Mouse (Mus musculus): ENCODE data around the gene Gm28036.
"Not testable (repeated sequence)": the region's sequence is repeated elsewhere in the genome, so short reads cannot be mapped to it uniquely, and the experiment has no call there.

The Gm28036 gene

GRCm38 (mm10) chr2:156126992-156127391 lies at the start of gene Gm28036:
Gm28036 (minus strand) TSS chr2:156127092.
- DNase-seq (ENCODE audit: low spot score in 2 of 2) = no peak

GRCm38 (mm10) chr2:156166557-156166956 lies 39.7 kb upstream of the Gm28036 start:
- no peak for DNase-seq (ENCODE audit: low spot score in 2 of 2)

GRCm38 (mm10) chr2:156165478-156165877 lies 38.6 kb upstream of the Gm28036 start:
- DNase-seq (ENCODE audit: low spot score in 2 of 2) = no peak

- no peak for DNase-seq (ENCODE audit: low spot score in 2 of 2)
Observed at GRCm38 (mm10) chr2:156151538-156151937, 24.6 kb upstream of the Gm28036 start.

- DNase-seq (ENCODE audit: low spot score in 2 of 2) = no peak
Observed at GRCm38 (mm10) chr2:156147316-156147915, 20.5 kb upstream of the Gm28036 start.

GRCm38 (mm10) chr2:156146272-156146989 lies 19.5 kb upstream of the Gm28036 start:
- DNase-seq (ENCODE audit: low spot score in 2 of 2) = no peak

GRCm38 (mm10) chr2:156145486-156146130 lies 18.7 kb upstream of the Gm28036 start:
- DNase-seq (ENCODE audit: low spot score in 2 of 2) = no peak

GRCm38 (mm10) chr2:156143953-156144724 lies 17.2 kb upstream of the Gm28036 start, which contains the start of the genes Romo1 and Nfs1:
Romo1 (plus strand) TSS chr2:156144039.
Nfs1 (minus strand) TSS chr2:156144186.
- peak; percentile 83 to 93 for DNase-seq (ENCODE audit: low spot score in 2 of 2)

GRCm38 (mm10) chr2:156143367-156143766 lies 16.5 kb upstream of the Gm28036 start:
- DNase-seq (ENCODE audit: low spot score in 2 of 2) = peak in 1 of 2 experiments; percentile 32

GRCm38 (mm10) chr2:156142820-156143219 lies 15.9 kb upstream of the Gm28036 start:
- no peak for DNase-seq (ENCODE audit: low spot score in 2 of 2)

- no peak for DNase-seq (ENCODE audit: low spot score in 2 of 2)
Observed at GRCm38 (mm10) chr2:156135695-156136094, 8.8 kb upstream of the Gm28036 start.

GRCm38 (mm10) chr2:156134161-156134560 lies 7.3 kb upstream of the Gm28036 start:
- no peak for DNase-seq (ENCODE audit: low spot score in 2 of 2)

- DNase-seq (ENCODE audit: low spot score in 2 of 2) = no peak
Observed at GRCm38 (mm10) chr2:156123731-156124130, 3.2 kb downstream of the Gm28036 start.

- no peak for DNase-seq (ENCODE audit: low spot score in 2 of 2)
Observed at GRCm38 (mm10) chr2:156119566-156119965, 7.3 kb downstream of the Gm28036 start.

GRCm38 (mm10) chr2:156112080-156112423 lies 14.8 kb downstream of the Gm28036 start:
- DNase-seq (ENCODE audit: low spot score in 2 of 2) = not testable (repeated sequence)

- DNase-seq (ENCODE audit: low spot score in 2 of 2) = peak; percentile 93 to 94
Observed at GRCm38 (mm10) chr2:156111358-156112079, 15.4 kb downstream of the Gm28036 start, which contains the start of the genes Cpne1 and Rbm12. Cpne1 (minus strand) TSS chr2:156111965. Rbm12 (minus strand) TSS chr2:156111978.

- peak; percentile 27 to 45 for DNase-seq (ENCODE audit: low spot score in 2 of 2)
Observed at GRCm38 (mm10) chr2:156110627-156111357, 16.1 kb downstream of the Gm28036 start.

- no peak for DNase-seq (ENCODE audit: low spot score in 2 of 2)
Observed at GRCm38 (mm10) chr2:156091926-156092325, 35.0 kb downstream of the Gm28036 start.

- DNase-seq (ENCODE audit: low spot score in 2 of 2) = no peak
Observed at GRCm38 (mm10) chr2:156089799-156090198, 37.1 kb downstream of the Gm28036 start.

- no peak for DNase-seq (ENCODE audit: low spot score in 2 of 2)
Observed at GRCm38 (mm10) chr2:156087391-156088110, 39.3 kb downstream of the Gm28036 start.

Measured in spleen, postnatal 10 days (tissue).